Mouse (Mus musculus): ENCODE results near the gene Pde4dip.

The Pde4dip gene

GRCm38 (mm10) chr3:97888168-97888901 is at the start of gene Pde4dip:
Pde4dip (minus strand) TSS chr3:97888707.
- peak; percentile 24 for DNase-seq (ENCODE audit: low read depth, low spot score)

GRCm38 (mm10) chr3:97937945-97938266 is 49.4 kb upstream of the Pde4dip start:
- DNase-seq (ENCODE audit: low read depth, low spot score): no peak

- no peak for DNase-seq (ENCODE audit: low read depth, low spot score)
These were observed 48.8 kb upstream of the Pde4dip start for GRCm38 (mm10) chr3:97937068-97937944.

- DNase-seq (ENCODE audit: low read depth, low spot score): no peak
These were observed 46.1 kb upstream of the Pde4dip start for GRCm38 (mm10) chr3:97934331-97935300.

GRCm38 (mm10) chr3:97933811-97934210 is 45.3 kb upstream of the Pde4dip start:
- DNase-seq (ENCODE audit: low read depth, low spot score): no peak

GRCm38 (mm10) chr3:97933251-97933650 is 44.7 kb upstream of the Pde4dip start:
- no peak for DNase-seq (ENCODE audit: low read depth, low spot score)

- DNase-seq (ENCODE audit: low read depth, low spot score): no peak
These were observed 44.3 kb upstream of the Pde4dip start for GRCm38 (mm10) chr3:97932771-97933170.

- DNase-seq (ENCODE audit: low read depth, low spot score): no peak
These were observed 43.6 kb upstream of the Pde4dip start for GRCm38 (mm10) chr3:97932131-97932530.

- no peak for DNase-seq (ENCODE audit: low read depth, low spot score)
These were observed 42.9 kb upstream of the Pde4dip start for GRCm38 (mm10) chr3:97931310-97931885.

- DNase-seq (ENCODE audit: low read depth, low spot score): no peak
These were observed 42.3 kb upstream of the Pde4dip start for GRCm38 (mm10) chr3:97930787-97931158.

- no peak for DNase-seq (ENCODE audit: low read depth, low spot score)
These were observed 41.8 kb upstream of the Pde4dip start for GRCm38 (mm10) chr3:97930141-97930786.

GRCm38 (mm10) chr3:97928968-97929858 is 40.7 kb upstream of the Pde4dip start:
- peak; percentile 61 for DNase-seq (ENCODE audit: low read depth, low spot score)

GRCm38 (mm10) chr3:97927322-97927721 is 38.8 kb upstream of the Pde4dip start:
- DNase-seq (ENCODE audit: low read depth, low spot score): no peak

- no peak for DNase-seq (ENCODE audit: low read depth, low spot score)
These were observed 36.7 kb upstream of the Pde4dip start for GRCm38 (mm10) chr3:97925246-97925645.

GRCm38 (mm10) chr3:97918885-97919550 is 30.5 kb upstream of the Pde4dip start:
- DNase-seq (ENCODE audit: low read depth, low spot score): no peak

- no peak for DNase-seq (ENCODE audit: low read depth, low spot score)
These were observed 26.6 kb upstream of the Pde4dip start for GRCm38 (mm10) chr3:97915081-97915480.

- no peak for DNase-seq (ENCODE audit: low read depth, low spot score)
These were observed 22.6 kb upstream of the Pde4dip start for GRCm38 (mm10) chr3:97911093-97911492.

- no peak for DNase-seq (ENCODE audit: low read depth, low spot score)
These were observed 21.2 kb upstream of the Pde4dip start for GRCm38 (mm10) chr3:97909737-97910136.

GRCm38 (mm10) chr3:97901586-97901985 is 13.1 kb upstream of the Pde4dip start:
- no peak for DNase-seq (ENCODE audit: low read depth, low spot score)

Measured in R1 (cell line).